Mouse (Mus musculus) spleen, adult 2 months (tissue): Measurements from ENCODE around the gene Vsig10l. TPM values are rescaled to one million over a fixed set of nuclear protein-coding genes. Genes with fewer than 3 reads are reported as not detected.

Experiments used
- DNase-seq, 2 experiments: peaks; one replicate each; pipeline versions ENCODE4 v3.0.0 to v3.0.0-alpha.2; 2012 to 2021; ENCODE audit warnings: low spot score in 2 of 2, low read depth in 1 of 2
- H3K27ac ChIP-seq: fragments of 200-500 bp; 2 replicates; pipeline ENCODE4 v1.5.1; 2012; ENCODE audit warnings: low read length, inconsistent platforms; ENCODE audit not compliant: insufficient read depth
- H3K27me3 ChIP-seq: fragments of 200-500 bp; 2 replicates; pipeline ENCODE4 v1.6.1; 2012; ENCODE audit warnings: mild to moderate bottlenecking, moderate library complexity, low read length, inconsistent platforms; ENCODE audit not compliant: control insufficient read depth, insufficient read depth
- H3K36me3 ChIP-seq: fragments of 200-500 bp; 2 replicates; pipeline ENCODE4 v1.6.1; 2012; ENCODE audit warnings: mild to moderate bottlenecking, low read length, inconsistent platforms; ENCODE audit not compliant: control insufficient read depth, insufficient read depth
- H3K4me1 ChIP-seq: fragments of 200-500 bp; 2 replicates; pipeline ENCODE4 v1.6.1; 2011; ENCODE audit warnings: inconsistent platforms; ENCODE audit not compliant: control insufficient read depth, insufficient read depth, insufficient read length
- H3K4me3 ChIP-seq: fragments of 200-500 bp; 2 replicates; pipeline ENCODE4 v1.5.1; 2011; ENCODE audit warnings: mild to moderate bottlenecking, inconsistent platforms; ENCODE audit not compliant: insufficient read depth, insufficient read length; ENCODE audit errors: extremely low read depth
- CTCF ChIP-seq: fragments of 200-500 bp; IDR thresholded peaks from 2 replicates; pipeline ENCODE4 v1.5.1; 2011; ENCODE audit warnings: mild to moderate bottlenecking, inconsistent platforms; ENCODE audit not compliant: insufficient read depth, insufficient read length, insufficient replicate concordance; ENCODE audit errors: extremely low read depth
- POLR2A ChIP-seq: fragments of 200-500 bp; IDR thresholded peaks from 2 replicates; pipeline ENCODE4 v1.6.1; 2011; ENCODE audit warnings: low read depth, low read length, inconsistent platforms
- WGBS: fragments of 180-500 bp; shearing (Covaris S2); methylation state at CpG from one replicate; pipeline ENCODE4 v1.1.7; 2018; 5-methylcytosine and 5-hydroxymethylcytosine counted together
- polyA plus RNA-seq: library from polyadenylated mRNA; depleted of rRNA; stranded (reverse); fragments of >200 nt; gene quantifications from 2 replicates; pipeline ENCODE4 v1.2.3, GENCODE M21; 2012

The Vsig10l gene
- polyA plus RNA-seq, 1 experiment: 3.8 TPM

DNA sequence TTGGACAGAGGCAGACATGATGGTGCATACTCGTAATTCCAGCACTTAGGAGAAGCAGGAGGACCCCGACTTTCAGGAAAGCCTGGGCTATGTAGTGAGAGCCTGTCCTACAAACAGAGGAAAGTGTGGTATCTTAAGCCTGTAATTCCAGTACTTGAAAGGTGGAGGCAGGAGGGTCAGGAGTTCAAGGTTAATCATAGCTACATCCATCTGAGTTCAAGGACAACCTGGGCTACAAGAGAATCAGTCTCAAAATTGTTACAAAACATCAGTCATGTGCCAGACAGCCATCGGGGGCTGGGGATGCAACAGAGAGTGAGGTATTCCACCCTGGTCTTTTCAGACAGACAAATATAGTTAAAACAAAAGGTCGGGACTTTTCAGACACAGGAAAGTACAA, 30.1 kb upstream of the Vsig10l start:
- no peak for TF ChIP-seq CTCF
- TF ChIP-seq POLR2A: no peak
- no peak overlapping the region for H3K4me3 ChIP-seq
- WGBS: 73% methylated on average over 4 of the region's 4 CpGs
- no peaks in the 10 kb centered on the region for H3K36me3 ChIP-seq
- no peaks in the 10 kb centered on the region for H3K27me3 ChIP-seq
- DNase-seq: no peak
- no peaks in the 10 kb centered on the region for H3K4me1 ChIP-seq
- H3K27ac ChIP-seq: no peak overlapping the region

DNA sequence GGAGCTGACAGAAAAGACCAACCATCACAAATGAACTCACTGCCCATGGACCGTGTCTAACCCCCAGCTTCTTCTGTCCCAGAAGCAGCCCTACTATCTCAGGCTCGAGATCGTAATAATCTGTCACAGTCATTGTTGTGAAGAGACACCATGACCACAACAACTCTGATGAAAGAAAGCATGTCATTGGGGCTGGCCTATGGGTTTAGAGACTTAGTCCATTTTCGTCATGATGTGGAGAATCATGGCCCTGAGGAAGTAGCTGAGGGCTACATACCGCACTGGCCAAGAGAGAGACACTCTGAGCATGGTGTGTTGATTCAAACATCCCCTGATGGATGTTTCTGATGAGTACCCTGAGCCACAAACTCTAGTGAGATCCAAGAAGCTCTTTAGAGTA, 28.3 kb upstream of the Vsig10l start:
- WGBS: 94% methylated on average over 5 of the region's 5 CpGs
- no peaks in the 10 kb centered on the region for H3K4me1 ChIP-seq

DNA sequence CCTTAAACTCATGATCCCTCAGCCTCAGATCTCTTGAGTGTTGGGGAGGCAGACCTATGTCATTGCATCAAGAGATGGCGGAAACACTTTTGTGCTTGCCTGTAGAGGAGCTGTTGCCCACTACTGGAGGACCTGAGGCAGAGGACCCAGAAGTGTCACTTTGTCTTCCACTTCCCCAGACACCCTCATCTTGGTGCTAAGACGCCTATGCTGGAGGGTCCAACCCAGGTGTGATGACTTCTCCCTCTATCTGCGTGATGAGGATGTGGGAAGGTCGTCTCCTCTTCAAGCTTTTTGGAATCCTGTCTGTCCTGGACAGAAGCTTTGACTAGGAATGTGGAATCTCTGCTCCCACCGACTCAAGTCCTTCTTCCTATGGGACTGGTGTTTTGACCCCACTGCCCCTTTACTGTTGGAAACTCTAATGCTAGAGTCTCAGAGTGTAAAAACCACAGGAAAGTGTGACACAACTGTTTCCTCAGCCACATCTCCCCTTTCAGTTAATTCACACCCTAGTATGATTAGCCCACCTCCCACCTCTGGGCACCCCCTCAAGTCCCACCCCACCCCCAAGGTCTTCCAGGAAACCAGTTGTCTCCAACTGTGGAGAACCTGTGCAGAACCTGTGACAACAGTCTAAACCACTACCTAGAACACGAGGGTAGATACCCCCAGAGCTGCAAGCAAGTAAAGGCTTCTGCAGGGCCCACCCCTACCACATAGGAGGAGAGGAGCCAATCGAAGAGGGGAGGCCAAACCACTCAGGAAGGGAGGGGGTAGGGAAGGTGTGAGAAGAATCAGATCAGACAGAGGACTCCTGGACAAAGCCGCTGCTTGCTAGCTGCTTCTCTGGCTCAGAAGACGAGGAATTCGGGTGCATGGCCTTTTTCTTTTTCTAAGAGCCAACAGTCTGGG, 26.4 kb upstream of the Vsig10l start, which contains the start of gene Nkg7:
Gene Nkg7, plus strand, starts transcription at position 733 of the 915 bp plus-strand sequence.
- DNase-seq: peak in 1 of 2 experiments; percentile 15
- H3K27me3 ChIP-seq: no peaks in the 10 kb centered on the region
- peak within 1 kb of the TSS; percentile 71 for H3K27ac ChIP-seq
- no peaks in the 10 kb centered on the region for H3K4me1 ChIP-seq
- peak within 1 kb of the TSS; percentile 50 for H3K4me3 ChIP-seq
- no peak for TF ChIP-seq CTCF
- no peak for TF ChIP-seq POLR2A
- 38% methylated on average over 10 of the region's 10 CpGs for WGBS
- H3K36me3 ChIP-seq: no peaks in the 10 kb centered on the region

More for the DNA sequence above, 28.3 kb upstream of the Vsig10l start:
- no peak overlapping the region for H3K27ac ChIP-seq
- DNase-seq: no peak
- TF ChIP-seq POLR2A: no peak
- no peak for TF ChIP-seq CTCF
- no peak overlapping the region for H3K4me3 ChIP-seq
- H3K36me3 ChIP-seq: no peaks in the 10 kb centered on the region
- no peaks in the 10 kb centered on the region for H3K27me3 ChIP-seq

DNA sequence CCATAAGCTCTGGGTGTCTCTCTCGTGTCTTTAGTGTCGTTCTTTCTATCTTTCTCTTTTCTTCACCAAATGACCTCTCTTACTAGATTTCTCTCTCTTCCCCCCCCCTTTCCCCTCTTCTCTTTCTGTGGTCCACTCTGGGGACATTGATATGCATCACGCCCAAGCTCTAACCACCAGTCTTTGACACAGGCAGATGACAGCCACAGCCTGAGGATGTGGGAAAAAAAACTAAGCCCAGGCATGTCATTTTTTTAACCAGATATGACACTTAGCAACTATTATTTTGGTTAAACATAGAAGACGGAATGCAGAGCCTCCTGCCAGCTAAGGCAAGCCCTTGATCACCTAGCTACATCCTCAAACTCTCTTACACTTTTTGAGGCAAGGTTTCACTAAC, 24.3 kb upstream of the Vsig10l start:
- Histone ChIP-seq H3K4me1 (peaks cover 3% of the 10 kb centered on the region; the same call in 1 of the 2 replicates), H3K27ac (peak overlapping the region; percentile 48), H3K4me3 (peak overlapping the region; percentile 50; the same call in 1 of the 2 replicates), H3K36me3 (no peaks in the 10 kb centered on the region), H3K27me3 (no peaks in the 10 kb centered on the region)
- 23% methylated on average over 4 of the region's 4 CpGs for WGBS
- TF ChIP-seq POLR2A: no peak
- no peak for DNase-seq

DNA sequence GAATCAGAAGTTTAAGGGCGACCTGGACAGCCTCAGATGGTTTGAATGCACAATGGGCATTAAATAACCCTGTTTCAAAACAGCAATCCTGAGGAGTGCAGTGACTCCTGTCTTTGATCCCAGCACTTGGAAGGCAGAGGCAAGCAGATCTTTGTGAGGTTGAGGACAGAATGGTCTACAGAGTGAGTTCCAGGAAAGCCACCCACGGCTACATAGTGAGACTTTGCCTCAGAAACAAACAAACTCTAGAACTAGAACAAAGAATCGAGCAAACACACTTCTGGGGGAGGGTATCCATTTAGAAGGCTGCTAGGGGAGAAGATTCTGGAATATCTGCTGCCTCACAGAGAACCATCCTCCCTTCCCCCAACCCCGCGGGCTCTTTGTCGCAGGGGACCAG, 22.5 kb upstream of the Vsig10l start, which contains the start of gene Cldnd2:
Gene Cldnd2, plus strand, starts transcription at position 301 of the 400 bp plus-strand sequence.
- H3K27ac ChIP-seq: peak within 1 kb of the TSS; percentile 40
- no peak for DNase-seq
- WGBS: 87% methylated on average over 6 of the region's 6 CpGs
- H3K27me3 ChIP-seq: no peaks in the 10 kb centered on the region
- peaks cover 3% of the 10 kb centered on the region; the same call in 1 of the 2 replicates for H3K4me1 ChIP-seq
- no peaks in the 10 kb centered on the region for H3K36me3 ChIP-seq
- TF ChIP-seq POLR2A (no peak), CTCF (no peak)
- H3K4me3 ChIP-seq: no peak within 1 kb of the TSS

DNA sequence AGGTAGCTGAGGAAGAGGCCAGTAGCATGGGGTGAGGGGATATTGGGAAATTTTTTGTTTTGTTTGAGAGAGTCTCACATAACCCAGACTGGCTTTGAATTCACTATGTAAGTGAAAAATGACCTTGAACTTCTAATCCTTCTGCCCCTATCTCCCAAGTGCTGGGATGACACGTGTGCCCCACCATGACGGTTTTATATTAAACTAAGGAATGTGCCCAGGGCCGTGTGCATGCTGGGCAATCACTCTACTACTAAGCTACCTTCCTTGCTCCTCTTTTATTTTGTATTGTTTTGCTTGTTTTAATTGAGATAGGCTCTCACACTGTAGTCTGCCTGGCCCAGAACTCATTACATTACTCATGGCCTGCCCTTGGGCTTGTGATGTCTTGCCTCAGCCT, 21.9 kb upstream of the Vsig10l start:
- H3K4me1 ChIP-seq: peaks cover 3% of the 10 kb centered on the region; the same call in 1 of the 2 replicates
- no peak overlapping the region for H3K4me3 ChIP-seq
- H3K36me3 ChIP-seq: no peaks in the 10 kb centered on the region
- H3K27me3 ChIP-seq: no peaks in the 10 kb centered on the region
- no peak for DNase-seq
- no peak overlapping the region for H3K27ac ChIP-seq
- no peak for TF ChIP-seq CTCF
- WGBS: 89% methylated on average over 3 of the region's 3 CpGs

DNA sequence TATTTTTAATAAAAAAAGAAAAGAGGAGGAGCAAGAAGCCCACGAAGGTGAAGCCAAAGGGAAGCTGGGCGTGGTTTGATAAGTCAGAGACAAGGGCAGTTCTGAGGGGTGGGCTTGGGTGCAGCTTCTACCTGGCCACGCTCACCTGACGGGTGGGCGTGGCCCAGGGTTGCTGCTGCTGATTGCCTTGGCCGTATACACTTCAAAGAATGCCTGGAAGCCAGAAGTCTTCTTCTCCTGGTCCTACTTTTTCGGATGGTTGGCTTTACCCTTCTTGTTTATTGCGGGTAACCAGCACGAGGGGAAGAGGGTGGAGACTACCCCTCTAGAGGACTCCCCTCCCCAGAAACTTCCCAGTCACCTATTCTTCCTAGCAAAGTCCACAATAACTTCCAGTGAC, 20.3 kb upstream of the Vsig10l start:
- Histone ChIP-seq H3K36me3 (no peaks in the 10 kb centered on the region), H3K4me1 (peaks cover 3% of the 10 kb centered on the region; the same call in 1 of the 2 replicates), H3K27ac (peak overlapping the region; percentile 78; the same call in 1 of the 2 replicates), H3K27me3 (no peaks in the 10 kb centered on the region), H3K4me3 (peak overlapping the region; percentile 74; the same call in 1 of the 2 replicates)
- TF ChIP-seq POLR2A (no peak), CTCF (no peak)
- no peak for DNase-seq
- WGBS: 13% methylated on average over 9 of the region's 9 CpGs
